Comparison of ENCODE assay signal across 23 mouse cellular contexts in the genomic region with DNA sequence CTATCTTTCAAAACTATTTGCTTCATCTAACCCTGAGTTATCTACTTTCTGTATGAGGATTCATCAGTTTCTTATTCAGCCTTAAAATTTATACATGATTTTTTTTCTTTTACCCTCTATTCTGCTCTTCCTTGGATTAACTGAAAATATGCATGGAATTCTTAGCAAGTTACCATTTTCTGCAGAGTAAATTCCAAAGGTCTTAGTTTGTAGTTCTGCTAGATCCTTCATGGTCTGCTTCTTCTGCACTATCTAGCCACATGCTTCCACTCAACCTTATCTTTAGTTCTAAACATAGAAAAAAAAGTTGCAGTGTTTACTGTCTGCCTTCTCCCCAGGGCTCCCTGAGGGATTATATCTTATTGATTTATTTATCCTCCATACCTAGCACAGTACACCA. TPM values are rescaled to one million over a fixed set of nuclear protein-coding genes. Genes with fewer than 3 reads are reported as not detected.
DNase-seq lines count a peak whose midpoint lies in the region; ATAC-seq and TF ChIP-seq lines count a peak whose summit lies in the region.
"Had no signal": no experiment of that assay in that cellular context is flagged by ENCODE, and none has a peak within 500 bp of the region (broad histone marks: within the 10 kb centered on the region; RNA-seq: fewer than 3 reads in every experiment).

No protein-coding gene starts in this region.

- H3K4me1 ChIP-seq in heart, embryonic 12.5 days (replicated peaks) = no peaks in the 10 kb centered on the region
- no peaks in the 10 kb centered on the region for H3K4me1 ChIP-seq in kidney, embryonic 14.5 days (ENCODE audit: control insufficient read depth, insufficient read depth, low read length)
- H3K4me1 ChIP-seq: forebrain, embryonic 10.5 days; forebrain, embryonic 13.5 days; hindbrain, embryonic 13.5 days had no signal

- no peak overlapping the region for H3K4me3 ChIP-seq in heart, embryonic 12.5 days
- no peak overlapping the region for H3K4me3 ChIP-seq in kidney, embryonic 14.5 days (ENCODE audit: low read length)
- H3K4me3 ChIP-seq: forebrain, embryonic 10.5 days; forebrain, embryonic 13.5 days; hindbrain, embryonic 13.5 days had no signal

- no peak for TF ChIP-seq CTCF in Patski (IDR thresholded peaks at IDR 0.05)

- CTCF ChIA-PET in Patski (lab: Charles Lee) = no interaction called here

- POLR2A ChIA-PET in Patski (lab: Charles Lee) = interaction anchor here (0.7 kb wide), 1 partner anchor 54 kb away, joined by 4 read pairs; no protein-coding TSS in a partner anchor

- H3K27ac ChIP-seq in heart, embryonic 12.5 days (ENCODE audit: poor library complexity, severe bottlenecking) = no peak overlapping the region
- H3K27ac ChIP-seq in kidney, embryonic 14.5 days (ENCODE audit: low read depth, low read length) = no peak overlapping the region
- H3K27ac ChIP-seq: forebrain, embryonic 10.5 days; forebrain, embryonic 13.5 days; hindbrain, embryonic 13.5 days had no signal

- in situ Hi-C loops in Patski (cut with MboI; ENCODE audit: low pct_unique_long_range_greater_than_20kb) = no loop called here

- H3K9ac ChIP-seq in heart, embryonic 12.5 days = no peak overlapping the region
- no peak overlapping the region for H3K9ac ChIP-seq in kidney, embryonic 14.5 days (ENCODE audit: low read depth, low read length)
- H3K9ac ChIP-seq: forebrain, embryonic 13.5 days; hindbrain, embryonic 13.5 days had no signal

- no peaks in the 10 kb centered on the region for H3K27me3 ChIP-seq in heart, embryonic 12.5 days (replicated peaks)
- H3K27me3 ChIP-seq in kidney, embryonic 14.5 days (ENCODE audit: control insufficient read depth, insufficient read depth, low read length) = no peaks in the 10 kb centered on the region
- H3K27me3 ChIP-seq in Patski = no peaks in the 10 kb centered on the region
- H3K27me3 ChIP-seq: CH12.LX; forebrain, embryonic 13.5 days; hindbrain, embryonic 13.5 days had no signal

- no peaks in the 10 kb centered on the region for H3K36me3 ChIP-seq in heart, embryonic 12.5 days
- H3K36me3 ChIP-seq in kidney, embryonic 14.5 days (ENCODE audit: control insufficient read depth, insufficient read depth, low read length) = no peaks in the 10 kb centered on the region
- H3K36me3 ChIP-seq: forebrain, embryonic 10.5 days; G1E; hindbrain, embryonic 13.5 days had no signal

- H3K9me3 ChIP-seq in heart, embryonic 12.5 days (replicated peaks) = no peaks in the 10 kb centered on the region
- no peaks in the 10 kb centered on the region for H3K9me3 ChIP-seq in kidney, embryonic 14.5 days (ENCODE audit: control insufficient read depth, low read length)
- H3K9me3 ChIP-seq: forebrain, embryonic 10.5 days; forebrain, embryonic 13.5 days; G1E; hindbrain, embryonic 13.5 days had no signal

- peak; percentile 30 for DNase-seq in heart, adult 11 months
- peak; percentile 26 for DNase-seq in kidney, adult 9 months
- DNase-seq in Patski (ENCODE audit: low read depth, low spot score) = peak; percentile 9
- DNase-seq: adrenal gland, postnatal 10 days; adrenal gland, postnatal 36 days; B cell, adult 2 months; cerebellum, adult 18-20 months; cerebellum, adult 9-10 months; cerebellum, postnatal 14 days; gastrocnemius, postnatal 10 days; gastrocnemius, postnatal 36 days had no signal

- H3K4me2 ChIP-seq in heart, embryonic 12.5 days = no peak overlapping the region
- H3K4me2 ChIP-seq in kidney, embryonic 14.5 days (replicated peaks; ENCODE audit: low read depth, low read length) = no peak overlapping the region
- H3K4me2 ChIP-seq: forebrain, embryonic 13.5 days; hindbrain, embryonic 13.5 days had no signal

- no peak for ATAC-seq in heart, embryonic 12.5 days (ENCODE audit: insufficient number of reproducible peaks, low FRiP score)
- ATAC-seq in kidney, embryonic 14.5 days (ENCODE audit: low FRiP score, low TSS enrichment) = no peak
- ATAC-seq in Patski = peak; percentile 97
- no peak for ATAC-seq in inflammation-experienced regulatory T-cells, adult 6 months
- ATAC-seq: activated CD4-positive, CD25-positive, alpha-beta regulatory T cell, adult 4 months; forebrain, embryonic 13.5 days; forebrain, embryonic 16.5 days; hindbrain, embryonic 16.5 days; intestine, embryonic 16.5 days had no signal

RNA-seq across cellular contexts. Expression of a gene that starts 58.6 kb away (rescaled TPM):
- polyA plus RNA-seq in heart, embryonic 12.5 days (2016; fragmentation: Nextera tagmentation; extraction: Ambion mirVana) = 0.83 and 0.87 TPM in 2 replicates
- 3.1 and 3.5 TPM in 2 replicates for polyA plus RNA-seq in kidney, embryonic 14.5 days (2014; fragmentation: Nextera tagmentation; extraction: Ambion mirVana)
- polyA plus RNA-seq in Patski (2021) = 0.01 TPM
- 1 to 10 TPM; 3.1 to 4.2 (median 3.8) TPM for polyA plus RNA-seq in inflammation-experienced regulatory T-cells, adult 6 months (2017; shearing (Covaris generic))
- polyA plus RNA-seq: G1E had no signal
